Mouse (Mus musculus) neutrophil, adult 65 days (primary cell): Measurements from ENCODE around the gene Spock2. TPM values are rescaled to one million over a fixed set of nuclear protein-coding genes. Genes with fewer than 3 reads are reported as not detected.

ENCODE experiments used
- total RNA-seq: library from RNA; stranded (reverse); gene quantifications from 2 replicates; pipeline ENCODE4 v1.2.4, GENCODE M21; 2023

The Spock2 gene
- total RNA-seq, result 0.23 and 0.35 TPM in 2 replicates

GRCm38 (mm10) chr10:60106146-60106530 is at the start of gene Spock2:
TSS of gene Spock2 (plus strand) at chr10:60106219.

Other genes with a start within 250 kb of the Spock2 start
- gene Dnajb12, start 226.7 kb upstream of the Spock2 start, total RNA-seq, result 33.5 and 33.7 TPM in 2 replicates
- 20.8 and 24.2 TPM in 2 replicates for gene Ddit4, start 154.4 kb upstream of the Spock2 start, total RNA-seq
- 7.3 and 7.9 TPM in 2 replicates for gene Ascc1, start 103.4 kb upstream of the Spock2 start, total RNA-seq
- 20.8 and 28.4 TPM in 2 replicates for gene Anapc16, start 103.1 kb upstream of the Spock2 start, total RNA-seq
- gene Chst3, start 113.0 kb downstream of the Spock2 start, total RNA-seq, result 0.25 and 2.0 TPM in 2 replicates
- 1,519 and 1,595 TPM in 2 replicates for gene Psap, start 171.4 kb downstream of the Spock2 start, total RNA-seq
- 566 and 757 TPM in 2 replicates for gene Vsir, start 240.6 kb downstream of the Spock2 start, total RNA-seq